Mouse (Mus musculus) myocyte (in vitro differentiated cells): ENCODE results near the gene Nedd9. TPM values are rescaled to one million over a fixed set of nuclear protein-coding genes. Genes with fewer than 3 reads are reported as not detected.

Experiments
- H3K27me3 ChIP-seq: one replicate; pipeline ENCODE4 v1.6.1; 2011; ENCODE audit not compliant: control insufficient read depth, insufficient read depth, insufficient read length
- H3K36me3 ChIP-seq: one replicate; pipeline ENCODE4 v1.6.1; 2011; ENCODE audit not compliant: control insufficient read depth, insufficient read depth
- H3K4me2 ChIP-seq: one replicate; pipeline ENCODE4 v1.6.1; 2011; ENCODE audit warnings: low read depth, control low read depth
- H3K4me3 ChIP-seq: one replicate; pipeline ENCODE4 v1.5.1; 2011; ENCODE audit warnings: mild to moderate bottlenecking, control low read depth, moderate library complexity
- H3K79me2 ChIP-seq: one replicate; pipeline ENCODE4 v1.6.1; 2011; ENCODE audit not compliant: control insufficient read depth, insufficient read depth
- H3ac ChIP-seq: one replicate; pipeline ENCODE4 v1.6.1; 2011; ENCODE audit not compliant: control insufficient read depth, insufficient read length
- CEBPB ChIP-seq: IDR thresholded peaks from 2 replicates; pipeline ENCODE4 v1.6.1; 2011; ENCODE audit warnings: mild to moderate bottlenecking, moderate library complexity; ENCODE audit not compliant: poor library complexity, insufficient read depth, severe bottlenecking
- E2F4 ChIP-seq: IDR thresholded peaks from one replicate; pipeline ENCODE4 v1.6.1; 2011; ENCODE audit warnings: mild to moderate bottlenecking, control low read depth, moderate library complexity; ENCODE audit not compliant: insufficient read depth
- MAX ChIP-seq: IDR thresholded peaks from one replicate; pipeline ENCODE4 v1.6.1; 2011; ENCODE audit warnings: low read depth, mild to moderate bottlenecking, control low read depth
- MYOD1 ChIP-seq, 3 experiments: IDR thresholded peaks; one replicate each; pipeline ENCODE4 v1.6.1; 2011; ENCODE audit warnings: control low read depth in 2 of 3, low read depth in 2 of 3, mild to moderate bottlenecking in 2 of 3, moderate library complexity in 1 of 3; ENCODE audit not compliant: insufficient read length in 2 of 3, control insufficient read depth in 1 of 3
- MYOG ChIP-seq, 3 experiments: IDR thresholded peaks; one replicate each; pipeline ENCODE4 v1.6.1; 2011; ENCODE audit warnings: control low read depth in 2 of 3, low read depth in 2 of 3, mild to moderate bottlenecking in 2 of 3; ENCODE audit not compliant: insufficient read length in 2 of 3, control insufficient read depth in 1 of 3, insufficient read depth in 1 of 3
- POLR2A ChIP-seq: IDR thresholded peaks from one replicate; pipeline ENCODE4 v1.6.1; 2011; ENCODE audit warnings: low read depth, mild to moderate bottlenecking, control low read depth, moderate library complexity; ENCODE audit not compliant: insufficient read length
- POLR2AphosphoS2 ChIP-seq: IDR thresholded peaks from one replicate; pipeline ENCODE4 v1.6.1; 2011; ENCODE audit warnings: low read depth, control low read depth; ENCODE audit not compliant: insufficient read length
- REST ChIP-seq: IDR thresholded peaks from one replicate; pipeline ENCODE4 v1.6.1; 2011; ENCODE audit warnings: mild to moderate bottlenecking, control low read depth, moderate library complexity; ENCODE audit not compliant: insufficient read depth, insufficient read length
- SRF ChIP-seq: IDR thresholded peaks from one replicate; pipeline ENCODE4 v1.6.1; 2011; ENCODE audit warnings: low read depth; ENCODE audit not compliant: control insufficient read depth, insufficient read length
- TCF12 ChIP-seq: IDR thresholded peaks from one replicate; pipeline ENCODE4 v1.6.1; 2011; ENCODE audit warnings: mild to moderate bottlenecking, control low read depth; ENCODE audit not compliant: poor library complexity, insufficient read depth, severe bottlenecking
- TCF3 ChIP-seq: IDR thresholded peaks from one replicate; pipeline ENCODE4 v1.6.1; 2011; ENCODE audit warnings: low read depth, control low read depth; ENCODE audit not compliant: insufficient read length
- USF1 ChIP-seq: IDR thresholded peaks from one replicate; pipeline ENCODE4 v1.6.1; 2011; ENCODE audit warnings: low read depth, mild to moderate bottlenecking, control low read depth, moderate library complexity
- polyA plus RNA-seq: library from polyadenylated mRNA; unstranded; fragments of >200 nt; fragmentation: generic; extraction: Trizol; gene quantifications from one replicate; pipeline ENCODE4 v1.2.1, GENCODE M21; 2012; ENCODE audit warnings: missing spikeins

Gene Nedd9
- polyA plus RNA-seq, 1 experiment = 11.6 TPM

DNA sequence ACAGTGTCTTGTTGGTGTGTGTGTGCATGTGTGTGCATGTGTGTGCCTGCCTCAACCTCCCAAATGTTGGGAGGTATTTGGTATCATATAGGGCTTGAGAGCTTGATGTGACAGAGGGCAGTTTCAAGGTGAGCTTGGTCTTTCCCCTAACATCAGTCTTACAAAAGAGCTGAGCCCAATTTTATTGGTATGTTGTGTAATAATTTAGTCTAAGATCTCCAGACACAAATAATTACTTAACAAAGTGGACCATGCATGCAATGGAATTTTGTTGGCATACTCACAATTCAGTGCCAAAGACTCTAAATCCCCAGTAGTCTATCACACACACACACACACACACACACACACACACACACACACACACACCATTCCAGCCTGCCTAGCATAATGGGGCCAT is 104.5 kb downstream of the Nedd9 start:
- H3K36me3 ChIP-seq = no peaks in the 10 kb centered on the region
- no peak for TF ChIP-seq MYOG (IDR thresholded peaks at IDR 0.05; ENCODE audit: control insufficient read depth in 1 of 3, insufficient read depth in 1 of 3, insufficient read length in 2 of 3, low read depth in 2 of 3)
- no peak for TF ChIP-seq TCF3
- TF ChIP-seq USF1 = no peak
- no peaks in the 10 kb centered on the region for H3K27me3 ChIP-seq
- H3K4me2 ChIP-seq = no peak overlapping the region
- no peak overlapping the region for H3K4me3 ChIP-seq
- H3ac ChIP-seq = no peak overlapping the region
- no peaks in the 10 kb centered on the region for H3K79me2 ChIP-seq

DNA sequence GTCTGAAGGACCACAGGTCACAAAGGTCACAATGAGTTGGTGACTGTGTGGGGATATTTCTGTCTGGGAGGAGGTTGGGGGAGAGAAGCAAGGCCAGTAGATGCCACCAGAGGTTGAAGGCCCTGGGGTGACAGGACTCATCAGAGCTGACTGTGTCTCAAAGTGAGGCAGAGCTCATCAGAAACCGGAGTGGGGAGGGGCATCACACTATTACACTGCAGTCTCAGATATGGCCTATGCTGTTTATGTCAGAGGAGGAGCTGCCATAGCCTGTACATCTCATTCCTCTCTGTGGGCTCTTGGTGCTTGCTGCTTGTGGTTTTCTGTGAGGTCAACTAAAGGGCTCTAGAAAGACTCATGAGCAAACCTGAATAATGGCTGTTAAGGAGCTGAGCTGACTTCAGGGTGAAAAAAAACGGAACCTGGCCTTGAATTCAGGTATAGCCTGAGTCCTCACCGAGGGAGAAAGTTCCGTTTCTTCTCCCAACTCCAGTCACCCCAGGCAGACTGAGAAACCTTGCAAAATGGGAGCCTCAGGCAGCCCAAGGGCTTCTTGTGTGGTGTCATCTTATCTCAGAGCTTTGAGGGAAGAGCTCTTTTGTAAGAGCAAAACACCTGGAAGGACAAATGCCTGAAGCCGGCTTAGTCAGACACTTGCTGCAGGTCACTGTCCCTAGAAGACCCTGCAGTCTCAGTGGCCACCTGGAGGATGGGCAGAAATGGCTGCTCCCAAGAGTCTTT is 105.2 kb downstream of the Nedd9 start:
- Histone ChIP-seq H3K4me3 (no peak overlapping the region), H3K36me3 (no peaks in the 10 kb centered on the region), H3ac (no peak overlapping the region), H3K79me2 (no peaks in the 10 kb centered on the region), H3K4me2 (no peak overlapping the region), H3K27me3 (no peaks in the 10 kb centered on the region)
- no peak for TF ChIP-seq SRF

DNA sequence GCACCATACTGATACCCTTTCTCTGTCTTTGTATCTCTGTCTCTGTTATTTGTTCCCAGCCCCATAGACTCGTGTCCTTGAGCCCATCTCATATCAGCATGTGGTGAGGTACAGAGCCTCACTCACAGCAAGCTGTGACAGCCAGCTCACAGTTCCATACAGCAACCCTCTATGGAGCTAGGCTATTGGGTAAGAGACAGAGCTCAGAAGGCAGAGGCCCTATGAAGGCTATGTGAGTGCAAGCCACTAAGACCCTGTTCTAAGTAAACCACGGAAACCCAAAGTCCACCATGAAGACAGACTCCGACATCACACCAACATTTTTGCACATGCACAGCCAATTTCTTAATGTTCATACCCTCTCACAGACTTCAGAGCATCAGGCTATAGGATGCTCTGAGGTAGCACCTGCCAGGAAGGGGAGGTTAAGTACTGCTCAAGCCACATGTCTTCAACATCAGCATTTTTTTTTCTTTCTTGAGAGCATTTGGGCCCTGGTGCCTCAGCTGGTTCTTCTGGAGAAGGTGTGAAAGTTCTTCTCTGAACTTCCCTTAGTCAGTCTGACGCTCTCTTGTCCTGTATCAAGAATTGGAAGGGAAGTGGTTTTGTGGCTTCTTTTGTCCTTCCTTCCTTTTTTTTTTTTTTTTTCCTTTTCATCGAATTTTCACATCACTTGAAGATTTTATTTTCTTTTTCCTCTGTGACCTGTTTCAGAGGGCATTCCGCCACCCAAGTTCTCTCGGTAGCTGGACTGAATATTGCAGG is 105.9 kb downstream of the Nedd9 start:
- no peak for TF ChIP-seq MYOG (IDR thresholded peaks at IDR 0.05; ENCODE audit: control insufficient read depth in 1 of 3, insufficient read depth in 1 of 3, insufficient read length in 2 of 3, low read depth in 2 of 3)
- TF ChIP-seq SRF = no peak
- no peak for TF ChIP-seq REST
- TF ChIP-seq TCF12 = no peak
- no peak for TF ChIP-seq MAX
- no peak for TF ChIP-seq POLR2A
- TF ChIP-seq USF1 = no peak
- no peak for TF ChIP-seq POLR2AphosphoS2
- no peak for TF ChIP-seq E2F4
- no peak for TF ChIP-seq TCF3
- TF ChIP-seq CEBPB = no peak
- TF ChIP-seq MYOD1 (IDR thresholded peaks at IDR 0.05; ENCODE audit: control insufficient read depth in 1 of 3, insufficient read length in 2 of 3, low read depth in 2 of 3) = no peak

DNA sequence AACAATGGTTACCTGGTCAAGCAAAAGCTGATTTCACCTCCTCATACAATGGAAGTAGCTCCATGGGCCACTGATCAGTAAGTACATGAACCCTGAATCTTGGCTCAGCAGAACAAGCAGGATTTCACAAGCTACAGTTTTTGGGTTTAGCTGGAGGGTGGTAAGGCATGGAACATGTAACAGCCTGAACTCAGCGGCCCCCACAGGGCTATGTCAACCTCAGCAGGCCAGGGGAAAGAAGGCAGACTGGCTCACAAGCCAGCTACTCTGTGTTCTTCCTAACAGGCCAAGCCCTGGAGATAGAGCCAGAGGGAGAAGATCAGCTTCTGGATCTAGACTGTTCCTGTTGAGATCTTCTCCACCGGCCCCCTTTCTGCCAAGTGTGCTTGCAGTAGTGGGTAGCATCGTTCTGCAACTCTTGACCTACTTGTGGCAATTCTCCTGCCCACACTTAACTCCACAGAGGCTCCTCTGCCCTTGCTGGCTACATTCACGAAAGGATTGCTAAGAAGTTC is 107.2 kb downstream of the Nedd9 start:
- Histone ChIP-seq H3K36me3 (no peaks in the 10 kb centered on the region), H3ac (no peak overlapping the region), H3K4me3 (no peak overlapping the region), H3K4me2 (no peak overlapping the region), H3K27me3 (no peaks in the 10 kb centered on the region), H3K79me2 (no peaks in the 10 kb centered on the region)
- TF ChIP-seq USF1 = no peak
- TF ChIP-seq MYOD1 (IDR thresholded peaks at IDR 0.05; ENCODE audit: control insufficient read depth in 1 of 3, insufficient read length in 2 of 3, low read depth in 2 of 3) = no peak
- TF ChIP-seq POLR2A = no peak
- no peak for TF ChIP-seq MYOG (IDR thresholded peaks at IDR 0.05; ENCODE audit: control insufficient read depth in 1 of 3, insufficient read depth in 1 of 3, insufficient read length in 2 of 3, low read depth in 2 of 3)
- no peak for TF ChIP-seq REST

More for the DNA sequence above, 105.9 kb downstream of the Nedd9 start:
- no peak overlapping the region for H3K4me2 ChIP-seq
- no peak overlapping the region for H3ac ChIP-seq
- H3K36me3 ChIP-seq = no peaks in the 10 kb centered on the region
- no peaks in the 10 kb centered on the region for H3K79me2 ChIP-seq
- no peak overlapping the region for H3K4me3 ChIP-seq
- no peaks in the 10 kb centered on the region for H3K27me3 ChIP-seq

DNA sequence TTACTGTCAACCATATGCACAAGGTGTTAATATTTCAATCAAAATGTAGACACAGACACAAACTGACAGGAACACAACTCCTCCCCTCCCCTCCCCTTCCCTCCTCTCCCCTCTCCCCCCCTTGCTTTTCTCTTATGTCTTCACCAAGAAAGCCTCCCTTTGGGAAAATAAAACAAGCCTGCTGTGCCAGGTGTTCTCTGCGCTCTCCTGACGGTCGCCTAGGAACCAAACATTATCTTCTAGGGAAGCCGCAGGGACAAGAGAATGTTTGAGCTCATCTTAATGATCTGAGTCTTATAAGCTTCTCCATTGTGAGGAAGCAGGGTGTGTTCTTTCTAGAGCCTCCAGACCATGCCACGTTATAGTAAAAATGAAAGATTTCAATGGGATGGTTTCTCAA is 108.7 kb downstream of the Nedd9 start:
- Histone ChIP-seq H3K79me2 (no peaks in the 10 kb centered on the region), H3K4me3 (no peak overlapping the region), H3ac (no peak overlapping the region), H3K36me3 (no peaks in the 10 kb centered on the region), H3K27me3 (no peaks in the 10 kb centered on the region), H3K4me2 (no peak overlapping the region)
- TF ChIP-seq MYOD1 (IDR thresholded peaks at IDR 0.05; ENCODE audit: control insufficient read depth in 1 of 3, insufficient read length in 2 of 3, low read depth in 2 of 3) (no peak), POLR2A (no peak), TCF3 (no peak), SRF (no peak), MAX (no peak), POLR2AphosphoS2 (no peak), E2F4 (no peak), TCF12 (no peak), CEBPB (no peak), MYOG (IDR thresholded peaks at IDR 0.05; ENCODE audit: control insufficient read depth in 1 of 3, insufficient read depth in 1 of 3, insufficient read length in 2 of 3, low read depth in 2 of 3) (no peak), USF1 (no peak), REST (no peak)
